Mouse (Mus musculus) neutrophil, adult 5-6 weeks (primary cell): ENCODE results near the gene Rufy1. TPM values are rescaled to one million over a fixed set of nuclear protein-coding genes. Genes with fewer than 3 reads are reported as not detected.
A peak's percentile ranks its signal among the peaks of the same experiment; 100 is the strongest.
"Not testable (repeated sequence)": the region's sequence is repeated elsewhere in the genome, so short reads cannot be mapped to it uniquely, and the experiment has no call there.

ENCODE experiments used
- ATAC-seq: fragments of 151-379, 151-347 bp; 2 replicates; pipeline ENCODE4 v1.8.0; 2017; ENCODE audit warnings: mild to moderate bottlenecking, moderate TSS enrichment; ENCODE audit not compliant: insufficient number of reproducible peaks, poor library complexity, low FRiP score, severe bottlenecking; ENCODE audit errors: extremely low read depth
- total RNA-seq: library from RNA; stranded (forward); fragments of 200-1000 nt; gene quantifications from 2 replicates; pipeline ENCODE4 v1.2.3, GENCODE M21; 2017

The Rufy1 gene
- total RNA-seq, 1 experiment from 2014 or later = 52.7 TPM

DNA sequence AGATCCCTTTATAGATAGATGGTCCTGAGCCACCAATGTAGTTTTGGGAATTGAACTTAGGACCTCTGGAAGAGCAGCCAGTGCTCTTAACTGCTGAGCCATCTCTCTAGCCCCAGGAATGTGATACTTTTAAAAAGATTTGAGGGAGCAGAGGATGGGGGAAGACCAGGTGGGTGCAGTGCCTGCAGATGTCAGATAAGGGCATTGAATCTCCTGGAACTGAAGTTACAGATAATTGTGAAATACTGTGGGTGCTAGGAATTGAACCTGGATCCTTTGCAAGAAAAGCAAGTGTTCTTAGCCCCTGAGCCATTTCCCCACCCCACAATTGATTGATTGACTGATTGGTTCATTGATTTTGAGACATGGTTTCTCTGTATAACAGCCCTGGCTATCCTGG, 65.6 kb downstream of the Rufy1 start:
- ATAC-seq = no peak

DNA sequence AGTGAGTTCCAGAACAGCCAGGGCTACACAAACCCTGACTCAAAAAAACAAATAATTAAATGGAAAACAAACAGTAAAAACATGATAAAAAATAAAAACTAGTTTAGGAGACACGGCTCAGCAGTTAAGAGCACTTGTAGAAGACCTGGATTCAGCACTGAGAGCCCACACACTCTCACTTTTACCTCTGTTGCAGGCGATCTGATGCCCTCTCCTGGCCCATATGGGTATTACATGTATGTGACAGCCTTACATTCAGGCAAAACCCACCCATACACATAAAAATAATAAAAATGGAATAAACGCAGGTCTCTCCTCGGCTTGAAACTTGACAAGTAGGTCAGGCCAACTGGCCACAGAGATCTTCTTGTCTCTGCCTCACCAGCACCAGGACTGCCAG, 66.4 kb downstream of the Rufy1 start:
- peak; percentile 92 for ATAC-seq

DNA sequence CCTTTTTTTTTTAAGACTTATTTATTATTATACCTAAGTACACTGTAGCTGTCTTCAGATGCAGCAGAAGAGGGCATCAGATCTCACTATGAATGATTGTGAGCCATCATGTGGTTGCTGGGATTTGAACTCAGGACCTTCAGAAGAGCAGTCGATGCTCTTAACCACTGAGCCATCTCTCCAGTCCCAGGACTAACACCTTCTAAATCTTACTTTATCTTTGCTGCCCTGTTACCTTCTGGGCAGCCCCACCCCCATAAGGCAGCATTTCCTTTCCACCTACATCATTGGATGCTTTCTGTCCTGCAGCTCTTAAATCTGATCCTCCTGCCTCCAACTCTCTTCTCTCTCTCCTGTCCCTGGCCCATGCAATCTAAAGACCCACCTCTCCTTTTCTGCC, 69.6 kb downstream of the Rufy1 start:
- ATAC-seq = not testable (repeated sequence)

DNA sequence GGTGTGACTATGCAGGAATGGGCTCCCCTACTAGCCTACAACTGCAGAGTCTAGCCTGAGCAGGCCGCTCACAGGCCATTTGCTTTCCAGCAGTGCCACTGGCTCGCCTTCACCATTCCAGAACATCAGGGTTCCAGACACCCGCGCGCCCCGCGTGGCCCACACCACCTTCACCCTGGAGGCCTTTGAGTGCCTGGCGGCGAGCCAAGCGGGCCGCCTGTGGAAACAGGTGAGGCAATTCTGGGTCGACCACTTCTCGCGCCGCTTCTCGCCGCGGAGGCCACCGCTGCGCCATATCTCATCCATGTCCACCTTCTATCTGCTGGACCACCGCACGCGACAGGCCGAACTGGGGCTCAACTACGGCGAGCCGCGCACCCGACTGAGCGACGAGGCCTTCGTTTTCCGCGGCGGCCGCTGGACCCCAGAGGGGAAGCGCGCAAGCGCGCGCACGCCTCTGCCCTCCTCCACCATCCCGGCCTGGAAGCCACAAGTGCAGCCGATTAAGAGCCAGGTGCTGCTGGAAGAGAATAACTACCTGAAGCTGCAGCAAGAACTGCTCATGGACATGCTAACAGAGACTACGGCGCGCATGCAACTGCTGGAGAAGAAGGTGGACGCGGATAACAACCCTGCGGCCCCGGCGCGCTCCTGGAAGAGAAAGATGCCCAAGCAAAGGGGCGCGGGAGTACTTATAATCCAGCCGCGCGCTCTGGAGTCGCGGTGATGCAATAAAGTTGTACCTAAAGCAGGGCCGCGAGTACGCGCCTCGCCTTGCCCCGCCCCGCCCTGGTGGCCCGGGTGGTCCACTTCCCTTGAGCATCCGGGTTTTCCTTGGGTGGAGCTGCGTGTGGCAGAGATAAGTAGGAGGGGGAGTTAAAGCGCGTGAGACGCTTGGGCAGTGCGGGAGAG, 71.7 kb downstream of the Rufy1 start:
- ATAC-seq = no peak

DNA sequence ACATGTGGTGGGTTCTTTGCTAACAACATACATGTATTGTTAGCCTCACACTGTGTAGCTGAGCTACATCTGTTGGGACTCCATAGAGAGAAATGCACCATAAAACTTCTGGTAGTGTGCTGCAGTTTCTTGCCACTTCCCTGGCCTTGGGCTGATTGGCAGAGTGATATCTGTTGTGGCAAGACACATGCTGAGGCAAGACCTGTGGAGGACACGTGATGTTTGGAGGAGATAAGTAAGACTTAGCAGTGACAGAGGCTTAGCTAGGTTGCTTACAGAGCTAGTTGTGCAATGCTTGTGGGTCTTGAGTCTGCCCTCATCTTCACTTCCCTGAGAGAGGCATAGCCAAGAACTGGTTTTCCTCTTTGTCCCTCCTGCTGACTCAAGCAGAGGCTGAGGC, 75.5 kb downstream of the Rufy1 start:
- ATAC-seq = no peak

DNA sequence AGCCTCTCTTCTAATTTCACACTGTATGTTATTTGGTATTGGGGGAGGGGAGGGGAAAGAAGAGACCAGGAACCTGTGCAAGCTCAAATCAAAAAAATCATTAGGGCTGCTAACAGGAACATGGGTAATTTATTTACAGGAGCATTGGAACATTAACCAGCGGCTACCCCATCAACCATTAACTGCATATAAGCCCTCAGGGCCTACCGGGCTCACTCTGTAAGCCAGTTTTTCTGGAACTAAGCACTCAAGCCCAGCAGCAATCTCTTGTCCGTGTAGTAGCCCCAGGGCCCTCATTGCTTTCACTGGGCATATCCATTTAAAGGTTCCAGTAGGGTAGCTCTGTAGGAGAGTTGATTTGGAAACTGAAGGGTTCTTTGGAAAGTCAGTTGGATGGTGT, 76.1 kb downstream of the Rufy1 start:
- no peak for ATAC-seq

DNA sequence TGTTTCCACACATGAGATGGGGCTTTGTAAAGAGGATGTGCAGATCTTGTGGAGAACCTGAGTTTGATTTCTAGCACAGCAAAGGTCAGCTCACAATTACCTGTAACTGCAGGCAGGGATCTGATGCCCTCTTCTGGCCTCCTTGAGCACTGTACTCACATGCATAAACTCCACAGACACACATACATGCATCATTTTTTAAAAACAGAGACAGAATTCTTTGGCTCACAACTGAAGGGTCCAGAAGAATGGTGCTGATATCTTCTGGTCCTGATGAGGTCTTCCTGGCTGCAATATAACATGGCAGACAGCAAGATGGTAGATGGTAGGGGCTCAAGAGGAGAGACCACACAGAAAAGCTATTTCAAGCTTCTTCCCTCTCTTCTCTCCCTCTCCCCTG, 76.8 kb downstream of the Rufy1 start, which contains the start of gene Cby3:
Cby3 (plus strand) TSS at position 301 of the 400 bp plus-strand sequence.
- ATAC-seq = no peak

DNA sequence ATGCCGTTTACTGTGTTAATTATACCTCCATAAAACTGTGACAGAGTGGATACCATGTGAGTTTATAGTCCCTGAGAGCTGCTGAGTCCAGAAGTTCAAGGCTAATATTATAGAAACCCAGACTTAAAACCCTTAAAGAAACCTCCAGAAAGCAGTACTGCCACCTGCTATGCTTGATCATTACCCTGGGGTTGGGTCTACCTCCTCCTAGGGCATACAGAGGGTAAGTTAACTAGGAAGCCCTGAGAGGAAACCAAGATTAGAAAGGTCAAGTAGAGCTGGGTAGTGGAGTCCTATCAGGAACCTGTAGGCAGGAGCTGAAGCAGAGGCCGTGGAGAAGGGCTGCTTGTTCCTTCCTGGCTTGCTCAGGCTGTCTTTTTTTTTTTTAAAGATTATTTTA, 78.7 kb downstream of the Rufy1 start:
- ATAC-seq = no peak

DNA sequence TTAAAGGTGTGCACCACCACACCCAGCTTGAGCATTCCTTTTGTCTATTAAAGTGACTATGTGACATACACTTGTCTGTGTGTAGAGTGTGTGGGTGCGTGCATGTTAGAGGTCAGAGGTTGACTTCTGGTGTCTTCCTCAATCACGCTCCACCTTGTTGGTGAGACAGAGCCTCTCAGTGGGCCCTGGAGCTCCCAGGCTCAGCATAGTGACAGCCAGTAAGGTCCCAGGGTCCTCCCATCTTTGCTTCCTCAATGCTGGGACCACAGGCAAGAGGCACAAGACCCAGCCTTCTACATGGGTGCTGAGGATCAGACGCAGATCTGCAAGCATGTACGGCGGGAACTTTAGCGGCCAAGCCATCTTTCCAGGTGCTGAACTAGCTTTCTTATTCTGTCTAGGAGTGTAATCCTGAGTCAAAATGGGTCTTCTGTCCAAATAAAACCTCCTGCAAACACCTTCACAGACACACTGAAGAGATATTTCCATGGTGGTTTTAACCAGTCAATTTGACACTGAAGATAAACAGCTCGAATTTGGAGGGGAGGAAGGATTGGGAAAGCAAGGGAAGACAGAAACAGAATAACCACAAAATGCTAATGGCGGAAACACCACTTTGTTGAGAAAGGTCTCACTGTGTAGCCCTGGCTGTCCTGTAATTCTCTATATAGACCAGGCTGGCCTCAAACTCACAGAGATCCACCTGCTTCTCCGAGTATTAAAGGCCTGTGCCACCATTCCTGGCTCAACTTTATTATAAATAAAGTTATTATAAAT, 84.5 kb downstream of the Rufy1 start:
- ATAC-seq = no peak

DNA sequence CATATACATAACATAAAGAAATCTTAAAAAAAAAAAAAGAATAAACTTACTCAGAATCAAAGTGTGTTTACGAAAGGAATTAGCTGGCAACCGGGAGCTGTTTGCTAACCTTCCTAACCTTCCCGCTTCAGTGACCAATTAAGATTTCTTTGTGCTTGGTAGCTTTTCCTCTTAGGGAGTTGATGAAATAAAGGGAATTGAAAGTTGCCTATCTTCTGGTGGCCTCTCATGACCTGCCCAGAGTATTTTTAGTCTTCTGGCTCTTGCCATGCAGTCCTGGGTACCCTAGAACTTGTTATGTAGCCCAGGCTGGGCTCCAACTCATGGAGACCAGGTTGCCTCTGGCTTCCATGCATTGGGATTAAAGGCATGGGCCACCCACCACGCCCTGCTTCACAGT, 85.4 kb downstream of the Rufy1 start:
- ATAC-seq = no peak

Other genes starting within 250 kb of the Rufy1 start
- gene Sqstm1, start 220.3 kb downstream of the Rufy1 start, total RNA-seq = 438 and 455 TPM in 2 replicates
- 4.4 and 5.5 TPM in 2 replicates for gene Mgat4b, start 220.2 kb downstream of the Rufy1 start, total RNA-seq
- 2.1 TPM in 1 of 2 replicates, not detected in the other for gene Ltc4s, start 192.5 kb downstream of the Rufy1 start, total RNA-seq
- 21.1 and 22.1 TPM in 2 replicates for gene Maml1, start 138.8 kb downstream of the Rufy1 start, total RNA-seq
- gene Canx, start 105.5 kb downstream of the Rufy1 start, total RNA-seq = 235 TPM in 2 replicates
- gene Cby3, start 76.7 kb downstream of the Rufy1 start, total RNA-seq = not detected in 2 replicates
- 1,028 and 1,146 TPM in 2 replicates for gene Hnrnph1, start 54.1 kb downstream of the Rufy1 start, total RNA-seq
- gene Adamts2, start 171.0 kb upstream of the Rufy1 start, total RNA-seq = 0.12 TPM in 1 of 2 replicates, not detected in the other